Mouse (Mus musculus) adrenal gland (tissue): ENCODE measurements around the gene AI413582.

Experiments used
- intact Hi-C: fragments of 180-260 bp; cut with DNase I; formaldehyde crosslinking; loops from one replicate; pipeline ENCODE4 v1.15.1; 2025

AI413582 gene

DNA sequence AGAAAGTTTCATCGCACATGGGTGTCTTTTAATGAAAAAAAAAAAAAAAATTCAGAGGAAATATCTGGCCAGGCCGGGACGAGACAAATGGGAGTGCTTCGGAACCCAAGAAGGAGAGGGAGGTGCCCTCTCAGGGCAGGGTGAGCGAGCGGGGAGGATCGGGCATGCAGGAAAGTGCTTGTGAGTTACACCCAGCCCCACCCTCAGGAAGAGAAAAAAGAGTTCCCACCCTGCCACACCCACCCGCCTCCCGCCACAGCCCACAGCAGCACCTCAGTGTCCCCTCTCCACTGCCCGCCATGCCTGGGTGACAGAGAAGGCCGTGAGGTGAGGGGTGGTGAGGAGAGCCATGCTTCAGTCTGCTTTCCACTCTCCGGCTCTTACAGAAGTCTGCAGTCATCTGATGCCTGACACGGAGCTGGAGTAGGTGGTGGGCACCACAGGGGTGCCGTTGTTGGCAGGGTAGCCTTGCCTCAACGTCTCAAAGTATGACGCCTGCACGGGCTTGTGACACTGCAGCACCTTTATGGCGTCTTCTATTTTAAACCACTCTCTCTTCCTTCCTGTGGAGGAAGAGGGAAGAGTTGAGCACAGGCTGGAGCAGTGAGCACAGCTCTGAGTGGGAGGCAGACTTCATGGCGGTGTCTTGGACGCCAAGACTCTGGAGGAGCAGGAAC, 15.0 kb upstream of the AI413582 start:
- intact Hi-C loops = no loop called here

GRCm38 (mm10) chr17:27579816-27580215, 14.3 kb upstream of the AI413582 start:
- intact Hi-C loops = no loop called here

DNA sequence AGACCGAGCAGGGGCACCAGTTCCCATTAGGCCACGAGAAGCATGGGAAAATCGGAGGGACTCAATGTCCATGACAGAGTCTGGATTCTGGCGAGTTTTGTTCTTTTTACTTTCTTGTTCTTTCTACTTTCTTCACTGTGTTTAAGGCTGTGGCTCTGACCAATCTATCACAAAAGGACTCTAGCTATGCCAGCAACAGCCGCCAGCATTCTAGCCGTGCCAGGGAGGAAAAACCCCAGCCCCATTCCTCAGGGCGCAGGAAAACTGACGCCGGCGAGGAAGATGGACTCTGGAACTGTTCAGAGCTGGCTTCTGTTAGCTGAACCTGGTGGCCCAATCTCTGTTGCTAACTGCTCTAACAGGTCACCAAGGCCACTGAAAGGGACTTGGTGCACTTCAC, 12.9 kb upstream of the AI413582 start:
- intact Hi-C loops = no loop called here

DNA sequence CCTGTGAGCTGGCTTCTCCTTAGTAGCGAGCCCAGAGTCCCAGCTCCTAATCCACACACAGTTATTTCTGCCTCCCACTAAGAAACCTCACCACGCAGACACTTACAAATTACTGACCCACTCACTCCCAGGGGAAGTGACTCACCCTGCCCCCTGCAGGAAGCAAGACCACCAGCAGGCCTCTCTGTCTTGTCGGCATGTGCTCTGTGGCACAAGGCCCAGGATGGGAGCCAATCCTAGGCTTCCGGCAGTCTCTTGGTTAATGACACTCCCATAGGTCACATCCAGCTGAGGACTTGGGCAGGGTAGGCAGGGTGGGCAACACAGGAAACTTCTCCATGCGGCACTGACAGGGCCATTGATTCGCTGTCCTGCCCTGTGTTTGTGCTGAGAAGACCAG, 11.9 kb upstream of the AI413582 start:
- intact Hi-C loops = no loop called here

DNA sequence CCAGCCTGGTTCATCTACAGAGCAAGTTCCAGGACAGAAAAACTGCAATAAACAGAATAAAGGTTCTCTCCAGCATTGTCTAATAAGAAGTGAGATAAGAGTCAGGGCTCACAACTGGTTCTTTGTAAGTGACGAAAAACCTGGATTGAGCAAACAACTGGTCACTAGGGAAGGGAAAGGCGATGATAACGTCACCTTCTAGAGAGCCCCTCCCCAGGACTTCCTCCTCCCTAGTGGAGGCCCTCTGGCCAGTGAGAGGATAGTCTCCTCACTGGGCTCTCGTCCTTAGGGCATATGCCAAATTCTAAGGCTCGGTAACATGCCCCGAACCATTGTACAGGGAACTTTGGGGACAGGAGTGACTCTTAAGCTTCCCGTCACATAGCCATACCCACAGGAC, 10.5 kb upstream of the AI413582 start:
- intact Hi-C loops = no loop called here

DNA sequence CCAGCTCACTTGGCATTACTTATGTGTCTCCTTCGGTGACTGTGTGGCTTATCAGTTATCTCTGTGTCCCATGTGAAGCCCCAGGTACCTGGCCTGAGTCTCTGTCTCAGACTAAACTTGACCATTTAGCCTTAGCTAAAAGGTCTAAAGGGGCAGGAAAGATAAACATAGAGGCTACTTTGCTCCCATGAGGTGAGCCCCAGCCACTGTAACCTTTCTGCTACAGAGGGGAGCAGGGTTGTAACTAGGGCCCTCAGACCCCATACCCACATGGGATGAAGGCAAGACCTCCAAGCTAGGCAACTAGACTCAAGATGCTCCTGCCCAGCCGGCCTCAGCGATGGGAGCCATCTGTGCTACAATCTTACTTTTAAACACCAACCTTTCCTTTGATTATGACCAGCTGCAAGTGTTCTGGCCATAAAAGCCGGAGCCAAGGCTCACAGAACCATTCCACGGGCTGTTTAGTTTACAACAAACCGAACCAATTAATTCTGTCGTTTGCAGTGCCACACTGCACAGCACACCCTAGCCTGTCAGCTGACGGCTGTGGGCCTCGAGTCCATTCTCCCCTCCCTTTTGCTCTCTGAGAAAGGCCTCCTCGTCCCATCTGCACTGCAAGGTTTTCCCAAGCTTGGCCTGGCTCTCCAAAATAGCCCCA, 9.7 kb upstream of the AI413582 start:
- intact Hi-C loops = no loop called here

GRCm38 (mm10) chr17:27574470-27575115, 9.0 kb upstream of the AI413582 start:
- intact Hi-C loops = no loop called here

DNA sequence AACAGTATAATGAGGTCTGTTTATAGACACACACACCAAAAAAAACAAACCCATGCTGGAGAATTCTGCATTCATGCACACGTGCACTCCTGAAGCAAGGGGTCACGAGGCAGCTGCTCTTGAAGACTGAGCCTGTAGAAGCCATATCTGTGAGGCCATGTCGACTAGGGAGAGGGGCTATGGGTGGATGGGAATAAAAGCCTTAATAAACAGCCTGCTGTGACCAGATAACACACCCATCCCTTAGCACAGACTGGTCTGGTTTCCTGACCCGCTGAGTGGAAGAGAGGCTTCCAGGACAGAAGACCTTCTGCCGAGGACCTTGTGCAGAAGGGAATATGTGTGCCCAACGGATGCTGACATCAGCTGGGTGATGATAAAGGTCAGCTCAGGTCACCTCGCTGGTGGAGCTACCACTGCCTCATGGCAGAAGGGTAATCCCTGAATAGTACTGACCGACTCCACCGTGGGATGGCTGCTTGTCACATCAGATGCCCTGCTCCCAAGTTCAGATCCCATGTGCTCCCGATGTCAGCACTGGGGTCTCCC, 8.3 kb upstream of the AI413582 start:
- intact Hi-C loops = no loop called here

GRCm38 (mm10) chr17:27571315-27571714, 5.8 kb upstream of the AI413582 start:
- intact Hi-C loops = no loop called here

DNA sequence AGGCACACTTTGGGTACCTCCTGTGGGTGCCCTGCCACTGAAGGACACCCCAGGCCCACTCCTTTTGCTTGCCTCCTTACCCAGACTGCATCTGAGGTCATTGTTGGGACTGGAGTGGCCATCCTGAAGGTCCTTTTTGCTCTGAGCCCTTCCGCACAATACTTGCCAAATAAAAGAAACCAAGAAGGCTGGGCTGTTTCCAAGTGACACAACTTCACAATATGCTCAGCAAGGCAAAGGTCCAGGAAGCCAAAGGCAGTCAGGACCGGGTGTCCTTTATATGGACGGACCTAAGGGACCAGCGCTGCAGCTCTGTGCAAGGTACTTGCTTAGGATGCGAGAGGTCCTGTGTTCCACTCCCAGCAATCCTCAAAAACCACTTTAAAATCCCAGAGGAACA, 2.7 kb upstream of the AI413582 start:
- intact Hi-C loops = loop anchor here (2.0 to 10.0 kb wide), 2 partner anchors 63 to 197 kb away; no protein-coding TSS in a partner anchor

DNA sequence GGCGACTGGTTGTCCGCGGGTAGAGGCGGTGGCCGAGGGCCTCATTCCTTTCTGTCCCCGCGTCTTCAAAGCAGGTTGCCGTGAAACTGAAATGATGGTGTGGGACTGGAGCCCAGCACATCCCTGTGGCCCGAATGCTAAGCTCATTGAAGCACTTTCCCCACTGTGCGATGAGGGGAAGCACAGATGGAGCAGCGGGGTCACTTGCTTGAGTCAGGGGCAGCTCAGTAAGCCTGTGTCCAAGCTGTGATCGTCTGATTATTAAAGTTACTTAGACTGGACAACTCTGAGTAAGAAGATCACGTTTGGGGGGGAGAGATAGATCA, 349 bp upstream of the AI413582 start:
- intact Hi-C loops = loop anchor here (10.0 kb wide), 1 partner anchor 199 kb away; no protein-coding TSS in a partner anchor

DNA sequence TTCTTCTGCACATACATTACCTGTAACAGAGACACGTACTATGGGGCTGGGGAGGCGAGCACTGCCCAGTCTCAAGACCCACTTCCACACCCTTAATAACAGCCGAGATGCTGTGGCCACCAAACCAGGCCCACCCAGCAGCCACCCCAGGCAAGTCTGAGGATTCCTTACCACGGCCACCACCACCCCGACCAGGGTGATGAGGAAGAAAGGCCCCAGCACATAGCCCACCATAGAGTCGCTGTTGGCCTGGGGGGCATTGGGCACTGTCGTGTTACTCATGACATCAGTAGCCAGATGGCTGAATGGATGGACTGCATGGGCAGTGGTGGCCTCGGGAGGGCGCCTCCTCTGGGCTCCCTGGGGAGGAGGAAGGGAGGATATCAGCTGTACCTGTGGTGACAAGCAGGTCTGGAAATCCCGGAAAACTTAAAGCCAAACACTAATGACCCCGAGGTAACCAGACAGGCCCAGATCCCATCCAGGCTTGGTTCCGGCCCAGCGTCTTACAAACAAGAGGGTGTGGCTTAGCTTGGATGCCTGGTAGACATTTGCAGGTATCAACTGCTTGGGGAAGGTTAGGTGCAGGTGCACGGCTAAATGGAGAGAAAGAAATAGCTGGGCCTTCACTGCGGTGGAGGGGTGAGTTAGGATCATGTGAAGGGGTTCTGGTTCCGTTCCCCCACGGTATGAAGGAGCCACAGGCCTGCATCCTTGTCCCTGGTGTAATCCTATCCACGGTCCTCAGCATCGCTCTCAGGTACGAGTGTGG, 979 bp downstream of the AI413582 start:
- intact Hi-C loops = loop anchor here (10.0 kb wide), 1 partner anchor 200 kb away; no protein-coding TSS in a partner anchor

DNA sequence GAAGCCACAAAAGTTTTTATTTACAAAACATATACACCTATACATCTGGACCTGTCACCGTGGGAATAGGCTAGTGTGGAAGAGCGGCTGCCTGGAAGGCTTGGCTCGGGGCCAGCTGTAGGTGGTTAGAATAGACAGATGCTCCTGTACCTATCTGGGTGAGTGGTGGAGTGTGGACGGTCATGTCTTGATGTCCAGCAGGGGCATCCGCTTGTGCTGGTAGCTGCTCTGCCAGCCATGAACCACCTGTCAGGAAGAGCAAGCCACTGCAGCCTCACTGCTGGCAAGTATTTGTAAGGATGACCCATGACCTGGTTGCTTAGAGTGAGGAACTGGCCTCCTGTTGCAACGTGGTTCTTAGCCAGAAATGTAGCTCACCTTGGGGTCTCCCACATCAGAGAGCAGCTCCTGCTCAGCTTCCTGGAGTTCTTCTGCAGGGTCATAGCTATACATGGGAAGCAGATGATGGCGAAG, 1.7 kb downstream of the AI413582 start:
- intact Hi-C loops = loop anchor here (10.0 kb wide), 1 partner anchor 201 kb away; no protein-coding TSS in a partner anchor

DNA sequence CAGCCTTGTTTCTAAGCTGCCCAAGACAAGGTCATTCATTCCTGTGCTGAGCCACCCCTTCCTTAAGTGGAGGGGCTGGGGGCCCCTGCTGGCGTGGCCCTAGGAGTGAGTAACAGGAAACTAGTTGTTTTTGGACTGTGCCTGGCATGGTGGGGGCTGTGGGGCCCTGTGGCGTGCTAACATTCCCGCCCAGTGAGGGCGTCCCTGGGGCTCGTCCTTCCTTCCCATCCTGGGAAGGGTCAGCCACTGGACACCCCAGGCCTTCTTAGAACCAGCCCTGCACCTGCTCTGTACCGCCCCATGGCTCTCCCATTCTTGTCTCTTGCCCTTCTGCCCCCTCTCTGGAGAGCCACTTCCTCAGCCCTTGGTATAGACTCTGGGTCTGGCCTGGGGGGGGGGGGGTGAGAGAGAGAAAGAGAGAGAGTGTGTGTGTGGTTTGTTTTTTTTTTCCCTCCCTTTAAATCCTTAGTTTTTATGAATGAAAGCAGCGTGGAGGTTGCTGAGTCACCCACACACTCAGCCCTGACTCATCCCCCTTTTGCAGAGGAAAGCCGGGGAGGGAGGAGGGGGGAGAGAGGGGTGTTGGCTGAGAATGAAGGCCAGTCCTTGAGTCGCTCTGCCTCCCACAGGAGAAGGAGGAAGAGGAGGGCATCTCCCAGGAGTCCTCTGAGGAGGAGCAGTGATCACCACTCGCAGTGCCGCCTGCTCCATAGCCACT, 3.6 kb downstream of the AI413582 start:
- intact Hi-C loops = loop anchor here (10.0 kb wide), 1 partner anchor 203 kb away; no protein-coding TSS in a partner anchor

GRCm38 (mm10) chr17:27560926-27561480, 4.6 kb downstream of the AI413582 start:
- intact Hi-C loops = loop anchor here (10.0 kb wide), 1 partner anchor 204 kb away; no protein-coding TSS in a partner anchor

- intact Hi-C loops = no loop called here
These were observed 6.0 kb downstream of the AI413582 start for GRCm38 (mm10) chr17:27559596-27559995.

DNA sequence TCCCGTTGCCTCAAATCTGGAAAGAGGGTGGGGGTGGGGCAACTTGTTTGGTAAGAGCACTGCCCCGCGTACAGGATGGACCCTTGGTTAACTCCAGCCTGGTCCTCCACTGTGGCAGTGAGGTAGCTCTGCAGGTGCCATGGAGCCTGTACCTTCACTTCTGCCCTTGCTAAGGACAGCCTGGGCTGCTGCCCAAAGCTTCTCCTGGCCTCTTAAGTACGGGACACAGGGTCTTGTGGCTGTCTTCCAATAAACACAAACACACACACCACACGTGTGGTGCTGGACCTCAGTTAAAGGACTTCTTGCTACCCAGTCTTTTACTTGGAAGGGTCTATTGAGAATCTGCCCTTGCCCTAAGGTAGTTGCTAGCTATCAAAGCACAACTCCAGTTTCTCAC, 6.7 kb downstream of the AI413582 start:
- intact Hi-C loops = no loop called here

DNA sequence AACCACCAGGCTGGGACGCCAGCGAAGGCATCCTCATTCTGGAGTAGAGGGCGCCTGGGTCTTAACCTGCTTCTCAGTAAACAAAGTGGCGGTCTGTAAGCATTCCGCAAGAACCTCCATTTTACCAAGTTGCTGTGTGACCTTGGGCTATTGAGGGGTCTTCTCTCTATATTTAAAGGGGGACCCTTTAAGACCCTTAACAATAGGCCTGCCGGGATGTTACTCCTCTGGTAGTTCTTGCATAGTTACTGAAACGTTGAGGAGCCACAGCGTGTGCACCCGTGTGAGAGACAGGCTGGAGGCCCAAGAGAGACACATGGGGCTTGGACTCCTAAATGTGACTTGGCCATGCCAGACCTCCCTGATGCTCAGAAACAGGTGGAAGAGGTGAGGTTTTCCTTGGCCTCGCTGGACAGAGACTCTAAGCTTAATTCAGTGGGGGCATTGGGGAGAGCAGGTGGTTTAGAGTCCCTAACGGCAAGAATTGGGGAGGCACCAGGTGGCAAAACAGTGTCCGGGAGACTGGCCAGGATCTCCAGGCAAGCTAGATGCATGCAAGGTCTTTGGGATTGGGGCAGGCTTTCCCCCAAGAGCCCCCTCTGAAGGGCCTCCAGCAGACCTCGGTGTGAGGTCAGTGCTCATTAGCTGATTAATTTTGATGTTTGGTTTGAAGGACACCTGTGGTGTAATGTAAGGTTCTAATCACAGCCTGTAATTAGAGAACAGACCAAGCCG, 7.5 kb downstream of the AI413582 start:
- intact Hi-C loops = no loop called here

- intact Hi-C loops = no loop called here
These were observed 8.2 kb downstream of the AI413582 start for GRCm38 (mm10) chr17:27557181-27557926.
